Mouse (Mus musculus) CH12F3 (cell line): ENCODE data around the gene Gpx8.

Source experiments
- in situ Hi-C: fragments of 300-500 bp; cut with MboI; formaldehyde crosslinking; loops from 2 replicates; pipeline ENCODE4 v1.14.3; 2020; ENCODE audit warnings: low sequenced_read_pairs

Gpx8 gene

DNA sequence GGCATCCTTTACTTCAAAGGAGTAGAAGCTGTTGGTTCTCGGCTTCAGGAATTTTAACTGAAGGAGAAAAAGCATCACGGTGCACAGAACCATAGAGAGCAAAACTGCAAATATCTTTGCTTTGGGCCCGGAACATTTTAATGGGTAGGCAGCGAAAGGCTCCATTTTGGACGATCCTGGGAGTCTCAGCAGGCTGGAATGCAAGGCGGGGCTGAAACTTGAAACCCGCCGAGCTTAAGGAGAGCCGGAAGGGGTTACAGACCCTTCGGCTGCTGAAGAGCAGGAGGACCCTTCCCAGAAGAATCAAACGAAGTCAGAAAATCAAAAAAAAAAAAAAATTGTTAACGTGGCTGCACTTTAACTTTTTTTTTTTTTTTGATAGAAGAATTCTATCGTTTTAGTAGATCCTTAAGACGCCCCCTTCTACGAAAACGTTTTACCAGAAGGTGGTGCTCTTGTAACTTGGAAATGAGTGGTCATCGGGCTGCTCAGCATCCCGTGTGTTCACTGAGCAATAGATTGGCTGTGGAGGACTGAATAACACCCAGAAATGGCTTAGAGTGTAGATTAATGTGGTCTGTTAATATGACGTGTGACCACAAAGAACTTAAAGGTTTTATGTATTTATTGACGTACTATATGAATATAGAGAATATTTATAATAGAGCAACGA lies at the start of gene Gpx8:
TSS of gene Gpx8 (minus strand) at position 200 of the 673 bp plus-strand sequence.
- in situ Hi-C loops = loop anchor here (25.0 kb wide), 1 partner anchor 759 kb away; the partner anchor contains the start of gene Ankrd55

DNA sequence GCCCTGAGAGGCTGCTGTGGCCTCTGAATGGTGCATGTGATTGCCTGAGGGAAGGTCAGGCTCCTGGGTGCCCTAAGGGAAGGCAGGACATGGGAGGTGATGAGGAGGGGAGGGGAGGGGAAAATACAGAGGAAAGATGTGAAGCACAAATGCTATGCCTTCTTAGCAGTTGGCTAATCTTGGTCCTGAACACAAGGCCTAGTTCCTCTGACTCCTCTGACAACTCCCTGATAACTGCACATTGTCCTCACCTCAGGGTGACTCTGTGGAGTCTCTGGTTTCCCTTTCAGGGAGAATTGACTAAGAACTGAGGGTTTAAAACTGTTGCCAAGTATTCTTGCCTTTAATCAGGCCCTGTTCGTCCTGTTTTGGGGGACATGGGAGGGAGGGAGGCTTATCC lies 48.4 kb upstream of the Gpx8 start:
- in situ Hi-C loops = no loop called here

GRCm38 (mm10) chr13:113090489-113090888 lies 44.3 kb upstream of the Gpx8 start:
- in situ Hi-C loops = no loop called here

DNA sequence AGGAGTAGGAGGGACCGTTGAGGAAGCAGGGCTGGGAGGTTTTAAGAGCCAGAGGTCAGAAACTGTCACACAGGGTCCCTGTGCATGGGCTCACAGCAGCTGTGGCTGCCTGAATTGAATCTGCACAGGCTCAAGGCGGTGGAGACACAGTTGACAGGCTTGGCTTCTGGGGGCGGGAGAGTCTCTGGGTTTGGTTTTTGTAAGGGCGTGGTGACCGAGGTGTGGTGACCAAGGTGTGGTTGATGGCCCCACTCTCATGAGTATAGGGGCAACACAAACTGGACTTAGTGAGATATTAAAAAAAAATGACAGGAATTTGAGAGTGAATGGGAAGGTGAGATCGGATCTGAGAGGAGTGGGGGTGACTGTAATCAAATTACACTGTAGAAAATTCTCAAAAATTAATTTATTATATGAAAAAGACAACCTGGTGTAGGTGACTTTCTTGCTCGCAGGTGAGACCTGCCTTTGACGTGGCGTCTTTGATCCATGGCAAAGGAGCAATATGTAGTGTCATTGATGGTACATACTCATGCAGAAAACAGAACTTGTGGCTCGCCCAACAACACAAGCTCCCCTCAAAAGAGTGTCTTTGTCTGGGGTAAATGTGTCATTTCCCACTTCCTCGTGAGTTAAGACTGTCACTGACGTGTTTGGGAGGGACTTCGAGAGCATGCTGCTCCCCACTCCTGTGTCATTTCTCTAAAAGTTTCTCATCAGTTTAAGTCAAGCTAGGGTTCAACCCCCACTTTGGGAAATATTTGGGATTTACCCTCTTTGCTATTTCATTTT lies 41.2 kb upstream of the Gpx8 start:
- in situ Hi-C loops = no loop called here

DNA sequence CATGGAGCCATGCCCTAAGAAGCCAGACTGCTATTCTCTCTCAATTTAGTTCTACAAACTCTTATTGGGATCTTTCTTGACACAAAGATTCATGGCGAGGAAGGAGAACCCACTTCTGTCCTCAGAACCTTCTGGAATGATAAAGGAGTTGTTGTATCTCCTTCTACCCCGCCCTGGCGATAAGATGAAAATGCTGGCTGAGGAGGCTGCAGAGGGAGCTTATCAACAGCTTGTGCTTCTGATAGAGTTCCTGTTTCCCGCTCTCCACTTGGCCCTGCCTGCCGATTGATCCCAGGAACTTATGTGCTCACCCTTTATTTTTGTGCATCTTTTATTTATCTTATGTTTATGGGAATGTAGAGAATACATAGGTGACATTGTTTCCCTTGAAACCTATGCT lies 38.5 kb upstream of the Gpx8 start:
- in situ Hi-C loops = no loop called here

DNA sequence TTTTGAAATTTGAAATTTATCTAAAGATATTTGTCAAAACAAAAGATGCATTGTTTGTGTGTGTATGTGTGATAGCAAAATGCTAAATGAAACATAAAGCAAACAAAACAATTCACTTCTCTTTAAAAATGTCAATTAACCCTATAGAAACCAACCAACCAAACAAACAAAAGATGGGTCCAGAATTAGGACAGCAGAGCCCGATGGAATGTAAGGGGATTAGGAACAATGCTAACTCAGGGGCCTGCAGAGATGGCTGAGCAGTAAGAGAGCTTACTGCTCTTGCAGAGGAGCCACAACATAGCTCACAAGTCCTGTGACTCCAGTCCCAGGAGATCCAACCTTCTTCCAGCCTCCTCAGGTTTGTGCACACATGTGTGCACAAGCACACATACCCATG lies 35.9 kb upstream of the Gpx8 start:
- in situ Hi-C loops = no loop called here

- in situ Hi-C loops = no loop called here
Observed at GRCm38 (mm10) chr13:113079021-113079420, 32.8 kb upstream of the Gpx8 start.

- in situ Hi-C loops = no loop called here
Observed at GRCm38 (mm10) chr13:113064542-113064941, 18.3 kb upstream of the Gpx8 start.

GRCm38 (mm10) chr13:113061746-113062145 lies 15.5 kb upstream of the Gpx8 start:
- in situ Hi-C loops = no loop called here

DNA sequence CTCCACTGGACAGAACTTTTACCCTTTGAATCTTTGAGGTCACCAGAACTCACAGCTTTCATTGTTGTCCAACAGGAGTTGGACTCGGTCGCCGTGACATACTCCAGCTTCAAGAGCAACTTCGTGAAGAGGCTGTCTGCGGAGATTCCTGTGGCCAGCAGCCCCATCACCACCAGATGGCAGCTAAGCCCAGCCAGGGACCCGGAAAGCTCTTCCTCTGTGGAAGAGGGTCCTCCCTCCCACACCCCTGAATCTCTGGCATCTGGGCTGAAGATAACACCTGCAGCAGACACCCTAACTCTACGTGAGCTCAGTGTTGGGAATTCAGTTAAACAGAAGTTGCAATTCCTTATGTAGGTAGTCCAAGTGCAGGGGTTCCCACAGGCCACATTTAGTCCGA lies 9.6 kb upstream of the Gpx8 start:
- in situ Hi-C loops = no loop called here

- in situ Hi-C loops = no loop called here
Observed at GRCm38 (mm10) chr13:113054230-113054629, 8.0 kb upstream of the Gpx8 start.

GRCm38 (mm10) chr13:113047647-113048046 lies 1.4 kb upstream of the Gpx8 start:
- in situ Hi-C loops = loop anchor here (25.0 kb wide), 1 partner anchor 760 kb away; the partner anchor contains the start of gene Ankrd55

DNA sequence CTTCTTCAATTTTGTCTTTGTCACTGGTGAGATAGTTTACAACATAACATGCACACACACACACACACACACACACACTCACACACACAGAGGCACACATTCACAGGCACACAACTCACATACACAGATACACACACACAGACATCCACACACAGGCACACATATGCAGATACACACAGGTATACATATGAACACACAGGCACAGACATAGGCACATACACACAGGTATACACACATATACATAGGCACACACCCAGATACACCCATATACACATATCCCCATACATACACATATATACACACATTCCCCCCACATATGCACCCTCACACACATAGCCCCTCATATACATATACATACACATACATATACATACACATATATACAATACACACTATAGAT lies 808 bp upstream of the Gpx8 start:
- in situ Hi-C loops = loop anchor here (25.0 kb wide), 1 partner anchor 760 kb away; the partner anchor contains the start of gene Ankrd55

- in situ Hi-C loops = loop anchor here (25.0 kb wide), 1 partner anchor 758 kb away; the partner anchor contains the start of gene Ankrd55
Observed at GRCm38 (mm10) chr13:113045458-113046110, 626 bp downstream of the Gpx8 start.

DNA sequence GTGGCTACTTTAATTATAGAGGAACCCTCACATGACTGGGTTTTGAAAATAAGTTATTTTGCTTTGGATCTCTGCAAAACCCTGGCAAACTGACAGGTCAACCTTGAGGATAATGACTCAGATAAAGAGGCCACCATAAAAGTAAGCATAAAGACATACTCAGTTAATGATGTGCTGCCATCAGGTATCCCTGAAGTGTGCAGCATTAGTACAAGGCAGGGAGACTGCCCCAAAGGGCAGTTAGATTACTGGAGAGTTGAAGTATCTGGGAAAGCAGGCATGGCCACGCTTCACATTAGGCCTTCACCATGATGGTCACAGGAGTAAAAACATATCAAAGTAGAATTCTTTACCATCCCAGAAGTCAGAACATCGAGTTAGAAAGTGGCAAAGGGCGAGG lies 1.3 kb downstream of the Gpx8 start:
- in situ Hi-C loops = loop anchor here (25.0 kb wide), 1 partner anchor 758 kb away; the partner anchor contains the start of gene Ankrd55

DNA sequence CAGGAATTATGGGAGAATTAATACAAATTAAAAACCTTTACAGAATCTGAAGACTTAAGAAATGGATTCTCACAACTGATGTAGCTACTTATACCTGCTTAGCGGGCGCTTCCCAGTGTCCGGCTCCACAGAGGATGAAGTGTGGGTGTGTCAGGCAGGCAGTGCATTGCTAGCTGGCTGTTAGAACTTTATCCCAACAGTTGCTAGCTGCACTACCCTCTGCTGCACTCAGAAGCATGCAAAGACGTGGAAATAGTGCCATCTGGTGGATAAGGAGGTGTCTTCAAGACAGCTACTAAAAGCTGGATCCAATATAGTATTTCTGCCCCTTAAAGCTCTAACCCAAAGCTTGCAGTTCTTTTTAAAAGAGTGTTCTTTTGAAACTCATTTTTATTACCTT lies 10.4 kb downstream of the Gpx8 start:
- in situ Hi-C loops = loop anchor here (10.0 to 25.0 kb wide), 2 partner anchors 361 to 749 kb away; partner anchors contain the start of gene Ankrd55

GRCm38 (mm10) chr13:113034950-113035421 lies 11.2 kb downstream of the Gpx8 start, which contains the start of gene Cdc20b:
TSS of gene Cdc20b (plus strand) at chr13:113035111.
- in situ Hi-C loops = loop anchor here (10.0 to 25.0 kb wide), 2 partner anchors 360 to 748 kb away; partner anchors contain the start of gene Ankrd55

DNA sequence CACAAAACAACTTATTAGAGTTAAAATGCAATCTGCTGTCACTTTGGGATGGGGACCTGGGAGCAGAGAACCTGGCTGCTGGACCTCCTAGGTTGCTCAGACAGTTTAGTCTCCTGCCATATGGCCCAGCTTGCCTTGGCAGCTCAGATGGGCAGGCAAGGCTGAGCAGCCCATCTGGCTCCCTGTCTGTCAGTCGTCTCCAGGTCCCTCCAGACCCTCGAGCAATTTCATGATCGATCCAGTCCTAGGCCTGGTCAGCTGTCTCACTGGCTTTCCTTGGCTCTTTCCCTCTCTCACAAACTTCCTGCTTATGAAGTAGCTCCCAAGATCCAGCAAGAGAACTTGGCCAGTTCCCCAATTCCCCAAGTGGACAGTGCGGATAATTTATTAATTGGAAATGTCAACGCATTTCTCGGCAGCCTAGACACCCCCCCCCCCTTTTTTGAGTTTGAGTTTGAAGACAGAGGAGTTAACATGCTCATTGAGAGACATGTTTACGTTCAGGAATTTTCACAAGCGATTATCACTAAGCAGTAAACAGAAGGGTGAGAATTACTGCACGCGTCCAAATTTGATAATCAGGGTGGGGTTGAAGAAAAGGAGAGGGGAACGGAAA lies 11.8 kb downstream of the Gpx8 start:
- in situ Hi-C loops = loop anchor here (10.0 to 25.0 kb wide), 2 partner anchors 360 to 747 kb away; partner anchors contain the start of gene Ankrd55

DNA sequence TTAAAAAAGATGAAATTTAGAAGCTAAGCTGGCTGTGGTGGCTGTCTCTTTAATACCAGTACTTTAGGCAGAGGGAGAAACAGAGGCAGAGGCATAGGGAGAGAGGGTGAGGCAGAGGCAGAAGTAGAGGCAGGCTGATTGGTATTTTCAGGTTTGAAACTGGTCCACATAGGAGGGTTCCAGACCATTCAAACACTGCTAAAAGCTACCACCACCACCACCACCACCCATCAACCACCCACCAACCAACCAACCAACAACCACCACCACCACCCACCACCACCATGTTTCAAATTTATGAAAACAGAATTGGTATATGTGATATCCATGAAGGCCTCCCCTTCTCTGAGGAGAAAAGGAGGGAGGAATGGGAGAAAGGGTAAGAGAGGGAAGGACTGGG lies 13.4 kb downstream of the Gpx8 start:
- in situ Hi-C loops = loop anchor here (10.0 to 25.0 kb wide), 2 partner anchors 358 to 746 kb away; partner anchors contain the start of gene Ankrd55
